Mouse (Mus musculus) heart, embryonic 15.5 days (tissue): ENCODE data around the gene Kazn. TPM values are rescaled to one million over a fixed set of nuclear protein-coding genes. Genes with fewer than 3 reads are reported as not detected.

Source experiments
- ATAC-seq: fragments of 200-750 bp; cut with Nextera tagmentation; replicated peaks from 2 replicates; pipeline ENCODE4 v1.8.0; 2017; ENCODE audit warnings: low read depth, moderate TSS enrichment; ENCODE audit not compliant: insufficient number of reproducible peaks, insufficient read depth, low FRiP score
- H3K27ac ChIP-seq: fragments of 300-500 bp; sonication (generic); 2 replicates; pipeline ENCODE4 v1.5.1; 2015; ENCODE audit warnings: mild to moderate bottlenecking, inconsistent platforms
- H3K27me3 ChIP-seq: fragments of 300-500 bp; sonication (generic); 2 replicates; pipeline ENCODE4 v1.6.1; 2015; ENCODE audit warnings: inconsistent platforms
- H3K36me3 ChIP-seq: fragments of 300-500 bp; sonication (generic); 2 replicates; pipeline ENCODE4 v1.6.1; 2015; ENCODE audit warnings: mild to moderate bottlenecking, inconsistent platforms
- H3K4me1 ChIP-seq: fragments of 300-500 bp; sonication (generic); replicated peaks from 2 replicates; pipeline ENCODE4 v1.6.1; 2015; ENCODE audit warnings: inconsistent platforms
- H3K4me2 ChIP-seq: fragments of 300-500 bp; sonication (generic); 2 replicates; pipeline ENCODE4 v1.6.1; 2015; ENCODE audit warnings: inconsistent platforms, mild to moderate bottlenecking, moderate library complexity
- H3K4me3 ChIP-seq: fragments of 300-500 bp; sonication (generic); 2 replicates; pipeline ENCODE4 v1.5.1; 2015; ENCODE audit warnings: mild to moderate bottlenecking, inconsistent platforms
- H3K9ac ChIP-seq: fragments of 300-500 bp; sonication (generic); 2 replicates; pipeline ENCODE4 v1.6.1; 2015; ENCODE audit warnings: mild to moderate bottlenecking, inconsistent platforms
- H3K9me3 ChIP-seq: fragments of 300-500 bp; sonication (generic); replicated peaks from 2 replicates; pipeline ENCODE4 v1.6.1; 2016; ENCODE audit warnings: inconsistent platforms
- WGBS: fragments of 180-500 bp; shearing (Covaris S2); methylation state at CpG from one replicate; pipeline ENCODE4 v1.1.7; 2015; ENCODE audit warnings: mixed read lengths; 5-methylcytosine and 5-hydroxymethylcytosine counted together
- polyA plus RNA-seq: library from polyadenylated mRNA; unstranded; fragments of >200 nt; fragmentation: Nextera tagmentation; extraction: Ambion mirVana; gene quantifications from 2 replicates; pipeline ENCODE4 v1.2.1, GENCODE M21; 2015

The Kazn gene
- polyA plus RNA-seq, 1 experiment from 2014 or later: 4.3 TPM

GRCm38 (mm10) chr4:142071243-142071991, 167.8 kb downstream of the Kazn start:
- 0 out of 2 replicates have a peak overlapping the region, but pooled peaks have one; percentile 5 for H3K27ac ChIP-seq
- no peak overlapping the region for H3K4me2 ChIP-seq
- WGBS: 35% methylated on average over 18 of the region's 18 CpGs
- H3K27me3 ChIP-seq: no peaks in the 10 kb centered on the region
- H3K4me3 ChIP-seq: no peak overlapping the region
- no peaks in the 10 kb centered on the region for H3K9me3 ChIP-seq
- peaks cover 61% of the 10 kb centered on the region for H3K4me1 ChIP-seq
- no peaks in the 10 kb centered on the region for H3K36me3 ChIP-seq
- no peak overlapping the region for H3K9ac ChIP-seq
- ATAC-seq: no peak

GRCm38 (mm10) chr4:142070840-142071239, 168.4 kb downstream of the Kazn start:
- Histone ChIP-seq H3K4me1 (peaks cover 61% of the 10 kb centered on the region), H3K27me3 (no peaks in the 10 kb centered on the region), H3K4me3 (no peak overlapping the region), H3K4me2 (no peak overlapping the region), H3K9me3 (no peaks in the 10 kb centered on the region), H3K9ac (no peak overlapping the region), H3K36me3 (no peaks in the 10 kb centered on the region), H3K27ac (0 out of 2 replicates have a peak overlapping the region, but pooled peaks have one; percentile 5)
- 20% methylated on average over 8 of the region's 8 CpGs for WGBS
- no peak for ATAC-seq

- 50% methylated on average over 18 of the region's 18 CpGs for WGBS
Measured at GRCm38 (mm10) chr4:142068899-142069812, 170.0 kb downstream of the Kazn start.

GRCm38 (mm10) chr4:142066576-142066975, 172.6 kb downstream of the Kazn start:
- Histone ChIP-seq H3K4me1 (peaks cover 44% of the 10 kb centered on the region), H3K27ac (peak overlapping the region; percentile 37), H3K36me3 (no peaks in the 10 kb centered on the region), H3K9ac (no peak overlapping the region), H3K4me2 (no peak overlapping the region), H3K4me3 (no peak overlapping the region), H3K9me3 (no peaks in the 10 kb centered on the region), H3K27me3 (no peaks in the 10 kb centered on the region)
- 60% methylated on average over 4 of the region's 4 CpGs for WGBS
- no peak for ATAC-seq

More at GRCm38 (mm10) chr4:142068899-142069812, 170.0 kb downstream of the Kazn start:
- H3K9ac ChIP-seq: no peak overlapping the region
- no peak overlapping the region for H3K4me3 ChIP-seq
- H3K27me3 ChIP-seq: no peaks in the 10 kb centered on the region
- no peak for ATAC-seq
- no peaks in the 10 kb centered on the region for H3K36me3 ChIP-seq
- no peaks in the 10 kb centered on the region for H3K9me3 ChIP-seq
- H3K4me1 ChIP-seq: peaks cover 57% of the 10 kb centered on the region
- no peak overlapping the region for H3K27ac ChIP-seq
- H3K4me2 ChIP-seq: no peak overlapping the region

GRCm38 (mm10) chr4:142065835-142066234, 173.4 kb downstream of the Kazn start:
- WGBS: 31% methylated on average over 6 of the region's 6 CpGs
- Histone ChIP-seq H3K4me2 (no peak overlapping the region), H3K4me1 (peaks cover 44% of the 10 kb centered on the region), H3K36me3 (no peaks in the 10 kb centered on the region), H3K9me3 (no peaks in the 10 kb centered on the region), H3K27ac (peak overlapping the region; percentile 37), H3K4me3 (no peak overlapping the region), H3K9ac (no peak overlapping the region), H3K27me3 (no peaks in the 10 kb centered on the region)
- 0 out of 2 replicates have a peak, but pooled peaks have one; percentile 19 for ATAC-seq

GRCm38 (mm10) chr4:142065270-142065669, 173.9 kb downstream of the Kazn start:
- Histone ChIP-seq H3K4me1 (peaks cover 44% of the 10 kb centered on the region), H3K4me2 (no peak overlapping the region)

GRCm38 (mm10) chr4:142064582-142065228, 174.5 kb downstream of the Kazn start:
- no peak overlapping the region for H3K9ac ChIP-seq
- peaks cover 48% of the 10 kb centered on the region for H3K4me1 ChIP-seq
- H3K4me2 ChIP-seq: no peak overlapping the region
- H3K36me3 ChIP-seq: no peaks in the 10 kb centered on the region
- 89% methylated on average over 11 of the region's 11 CpGs for WGBS
- no peak overlapping the region for H3K4me3 ChIP-seq
- H3K27ac ChIP-seq: no peak overlapping the region
- ATAC-seq: no peak
- H3K9me3 ChIP-seq: no peaks in the 10 kb centered on the region
- H3K27me3 ChIP-seq: no peaks in the 10 kb centered on the region

More at GRCm38 (mm10) chr4:142065270-142065669, 173.9 kb downstream of the Kazn start:
- H3K9ac ChIP-seq: no peak overlapping the region
- no peaks in the 10 kb centered on the region for H3K9me3 ChIP-seq
- 61% methylated on average over 8 of the region's 8 CpGs for WGBS
- no peak for ATAC-seq
- no peaks in the 10 kb centered on the region for H3K36me3 ChIP-seq
- peak overlapping the region; percentile 37 for H3K27ac ChIP-seq
- H3K4me3 ChIP-seq: no peak overlapping the region
- H3K27me3 ChIP-seq: no peaks in the 10 kb centered on the region

GRCm38 (mm10) chr4:142063057-142063534, 176.1 kb downstream of the Kazn start:
- WGBS: 93% methylated on average over 8 of the region's 8 CpGs
- ATAC-seq: no peak
- Histone ChIP-seq H3K9me3 (no peaks in the 10 kb centered on the region), H3K36me3 (no peaks in the 10 kb centered on the region), H3K27me3 (no peaks in the 10 kb centered on the region), H3K9ac (no peak overlapping the region), H3K4me3 (no peak overlapping the region), H3K4me2 (no peak overlapping the region), H3K4me1 (peaks cover 49% of the 10 kb centered on the region), H3K27ac (no peak overlapping the region)

GRCm38 (mm10) chr4:142061485-142062240, 177.5 kb downstream of the Kazn start:
- WGBS: 71% methylated on average over 23 of the region's 23 CpGs
- peaks cover 62% of the 10 kb centered on the region for H3K4me1 ChIP-seq
- H3K27me3 ChIP-seq: no peaks in the 10 kb centered on the region
- peak overlapping the region; percentile 68; the same call in 1 of the 2 replicates for H3K27ac ChIP-seq
- H3K36me3 ChIP-seq: no peaks in the 10 kb centered on the region
- H3K4me2 ChIP-seq: no peak overlapping the region
- H3K9me3 ChIP-seq: no peaks in the 10 kb centered on the region
- ATAC-seq: no peak
- no peak overlapping the region for H3K9ac ChIP-seq
- H3K4me3 ChIP-seq: no peak overlapping the region
